Mouse (Mus musculus): Measurements from ENCODE around the gene Ttll5.

GRCm38 (mm10) chr12:86046141-86046540 is 221.7 kb downstream of the Ttll5 start:
- TF ChIP-seq CTCF (IDR thresholded peaks at IDR 0.05; ENCODE audit: low read depth) (no peak), EP300 (optimal IDR thresholded peaks at IDR 0.05) (no peak)

Data from stomach, postnatal 0 days (tissue).